Mouse (Mus musculus) cerebellum, postnatal 25 days (tissue): ENCODE results near the gene Erbb4.
A peak's percentile ranks its signal among the peaks of the same experiment; 100 is the strongest.

ENCODE experiments used
- DNase-seq, 2 experiments: peaks; one replicate each; pipeline ENCODE4 v3.0.0; 2021; ENCODE audit warnings: mixed read lengths in 2 of 2

The Erbb4 gene

DNA sequence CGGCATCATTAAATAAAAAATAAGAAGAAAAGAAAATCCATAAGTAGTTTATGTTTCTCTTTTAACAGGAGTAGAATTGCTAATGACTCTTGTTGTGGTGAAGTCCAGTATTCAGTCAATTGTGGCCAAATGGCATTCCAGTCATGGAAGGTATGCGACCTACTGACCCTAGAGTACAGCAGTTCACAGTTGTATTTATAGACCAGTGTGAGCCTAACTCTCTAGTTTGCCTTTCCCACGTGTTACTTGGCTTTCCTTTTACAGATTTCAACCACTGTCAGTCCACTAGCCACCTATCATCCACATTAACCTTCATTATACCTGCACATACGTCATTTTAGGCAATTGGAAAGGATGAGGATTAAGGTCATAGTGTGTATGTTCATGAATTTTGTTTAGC, 606.3 kb downstream of the Erbb4 start:
- no peak for DNase-seq

GRCm38 (mm10) chr1:68466390-68466960, 641.4 kb downstream of the Erbb4 start:
- DNase-seq: no peak

DNA sequence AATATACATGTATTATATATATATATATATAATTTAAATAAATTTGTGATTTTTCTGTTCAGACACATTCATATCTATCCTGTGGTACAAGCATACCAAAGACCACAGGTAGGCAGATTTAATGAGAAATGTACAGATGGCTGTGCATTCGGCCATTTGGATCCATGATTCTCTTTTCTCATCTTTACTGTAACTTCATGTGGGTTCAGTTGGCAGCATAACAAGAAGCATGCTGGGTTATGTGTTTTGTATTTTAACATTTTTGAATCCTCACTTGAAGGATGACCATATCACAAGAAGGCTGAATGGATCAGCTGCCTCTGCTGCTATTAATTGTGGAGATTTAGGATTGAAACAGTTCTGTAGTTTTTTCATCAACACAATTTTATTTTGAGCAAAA, 656.6 kb downstream of the Erbb4 start:
- peak; percentile 18 to 38 for DNase-seq

- no peak for DNase-seq
These were observed 683.4 kb downstream of the Erbb4 start for GRCm38 (mm10) chr1:68424336-68424983.

- no peak for DNase-seq
These were observed 706.7 kb downstream of the Erbb4 start for GRCm38 (mm10) chr1:68401204-68401603.

- DNase-seq: no peak
These were observed 736.3 kb downstream of the Erbb4 start for GRCm38 (mm10) chr1:68371531-68371930.

GRCm38 (mm10) chr1:68333714-68334113, 774.1 kb downstream of the Erbb4 start:
- DNase-seq: no peak

GRCm38 (mm10) chr1:68305813-68306212, 802.0 kb downstream of the Erbb4 start:
- no peak for DNase-seq

DNA sequence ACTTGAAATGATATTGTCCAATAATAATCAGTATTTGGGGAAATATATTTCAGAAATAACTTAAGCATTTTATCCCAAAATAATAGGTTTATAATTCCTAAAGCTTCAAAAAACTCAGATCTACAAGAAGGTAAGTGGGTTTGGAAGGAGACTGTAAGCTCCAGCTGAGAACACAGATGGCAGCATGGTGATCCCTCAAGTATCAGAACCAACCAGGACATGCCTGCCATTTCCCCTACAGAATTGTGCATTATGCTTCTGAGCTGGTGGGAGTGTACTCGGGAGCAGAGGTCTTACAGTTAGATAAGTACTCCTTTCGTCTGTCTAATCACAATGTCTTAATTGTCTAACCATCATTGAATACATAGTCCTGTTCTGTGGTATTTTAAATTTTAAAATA, 823.4 kb downstream of the Erbb4 start:
- DNase-seq: peak; percentile 27 to 49

- no peak for DNase-seq
These were observed 832.0 kb downstream of the Erbb4 start for GRCm38 (mm10) chr1:68275819-68276218.

DNA sequence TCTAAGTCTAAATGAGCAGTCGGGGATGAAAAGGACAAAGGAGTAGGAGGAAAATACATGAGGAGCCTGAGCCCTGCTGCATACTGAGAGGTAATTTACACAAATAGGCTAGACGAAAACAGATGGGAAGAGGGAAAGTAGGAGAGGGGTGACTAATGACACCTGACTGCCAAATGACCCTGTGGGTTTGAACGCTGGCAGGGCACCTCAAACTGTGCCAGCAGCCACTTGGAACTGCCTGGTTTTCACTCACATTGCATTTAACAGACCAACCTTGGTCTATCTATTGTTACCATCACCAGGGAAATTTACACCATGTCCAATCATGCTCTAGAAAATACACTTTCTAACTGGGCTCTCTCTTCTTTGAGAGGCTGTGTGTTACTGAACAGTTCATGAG, 929.3 kb downstream of the Erbb4 start:
- peak; percentile 76 to 82 for DNase-seq

- DNase-seq: no peak
These were observed 952.6 kb downstream of the Erbb4 start for GRCm38 (mm10) chr1:68155253-68155652.

- no peak for DNase-seq
These were observed 957.3 kb downstream of the Erbb4 start for GRCm38 (mm10) chr1:68150572-68150971.

DNA sequence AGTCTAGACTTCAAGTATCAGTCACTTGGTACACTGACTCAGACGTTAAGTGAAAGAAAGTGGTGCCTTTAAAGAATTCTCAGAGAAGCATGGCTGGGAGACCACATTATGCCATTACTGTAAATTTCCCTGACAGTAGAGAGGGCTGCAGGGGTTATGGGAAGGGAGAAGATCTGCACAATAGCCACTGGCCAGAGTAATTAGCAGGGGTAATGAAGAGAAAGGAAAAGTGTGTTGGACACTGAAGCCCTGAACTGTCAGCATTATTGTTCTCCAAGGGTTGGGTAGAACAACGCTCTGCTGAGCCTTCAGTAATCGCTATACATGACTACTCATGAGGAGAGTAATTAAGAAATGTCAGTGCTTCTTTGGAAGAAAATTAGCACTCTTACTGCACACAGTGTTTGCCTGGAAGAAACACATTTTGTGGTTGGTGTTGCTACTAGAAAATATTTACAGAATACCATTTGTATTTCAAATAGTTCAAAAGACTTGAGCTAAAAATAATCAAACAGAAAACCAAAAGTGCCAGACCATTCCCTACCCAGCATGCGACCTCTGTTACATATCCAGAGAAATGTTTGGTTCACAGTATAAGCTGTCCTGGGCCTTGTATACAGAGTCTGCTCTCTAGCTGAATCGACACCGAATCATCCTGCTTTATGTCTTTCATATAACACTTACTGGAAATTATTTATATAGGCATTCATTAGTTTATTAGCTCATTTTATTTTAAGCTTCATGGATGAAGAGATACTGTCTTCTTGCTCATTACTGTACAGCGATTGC, 965.1 kb downstream of the Erbb4 start:
- DNase-seq: no peak

GRCm38 (mm10) chr1:68134943-68135342, 972.9 kb downstream of the Erbb4 start:
- DNase-seq: no peak

DNA sequence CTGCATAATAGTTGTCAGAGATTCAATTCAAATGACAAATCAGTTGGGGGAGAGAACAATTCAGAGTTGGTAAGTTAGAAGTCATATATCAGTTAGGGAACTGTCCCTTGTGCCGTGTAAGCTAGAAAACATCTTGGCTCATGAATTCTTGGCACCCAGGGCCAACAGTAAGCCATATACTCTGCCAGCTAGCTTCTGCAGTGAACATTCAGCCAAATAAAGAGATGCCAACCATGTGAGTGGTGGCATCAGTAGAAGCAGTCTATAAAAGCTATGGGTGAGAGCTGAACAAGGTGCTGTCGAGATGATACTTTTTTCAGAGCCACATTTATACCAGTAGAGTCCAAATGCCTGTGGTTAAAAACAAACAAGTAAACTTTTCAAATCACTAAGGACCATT, 973.4 kb downstream of the Erbb4 start:
- peak; percentile 30 to 51 for DNase-seq

- DNase-seq: peak; percentile 41 to 61
These were observed 984.3 kb downstream of the Erbb4 start for GRCm38 (mm10) chr1:68123541-68123940.

DNA sequence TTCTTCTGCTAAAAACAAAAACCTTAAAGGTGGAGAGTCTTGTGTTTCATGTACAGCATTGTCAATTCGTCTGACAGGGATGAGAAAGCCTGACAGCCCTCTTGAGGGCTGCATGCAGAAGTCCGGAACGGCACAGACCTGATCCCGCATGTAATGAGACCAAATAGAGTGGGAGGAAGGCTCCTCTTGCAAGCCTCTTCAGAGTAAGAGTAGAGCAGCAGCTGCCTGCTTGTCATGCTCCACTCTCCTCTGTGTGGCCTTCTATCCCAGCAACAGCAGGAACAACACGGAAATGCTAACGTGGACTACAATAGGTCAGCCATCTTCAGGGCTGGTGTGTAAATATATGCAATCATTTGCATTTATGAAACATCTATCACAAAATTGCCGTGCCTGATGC, 987.5 kb downstream of the Erbb4 start:
- DNase-seq: no peak

DNA sequence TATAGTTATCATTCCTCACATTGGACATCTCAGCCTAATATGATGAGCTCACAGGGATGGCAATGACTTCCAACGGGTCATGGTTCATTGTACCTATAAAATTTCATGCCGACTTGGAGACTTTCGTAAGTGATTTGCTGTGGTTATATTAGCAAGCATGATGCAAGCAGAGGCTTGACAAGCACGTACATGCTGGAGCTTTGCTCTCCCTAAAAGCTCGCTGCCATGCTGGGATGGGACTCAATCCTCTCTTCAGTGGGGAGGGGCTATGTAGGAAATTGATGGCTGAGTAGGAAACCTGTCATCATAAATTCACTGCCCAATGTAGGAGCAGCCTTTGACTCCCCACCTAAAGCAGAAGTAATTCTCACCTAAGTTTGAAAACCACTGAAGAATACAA, 992.1 kb downstream of the Erbb4 start:
- no peak for DNase-seq

DNA sequence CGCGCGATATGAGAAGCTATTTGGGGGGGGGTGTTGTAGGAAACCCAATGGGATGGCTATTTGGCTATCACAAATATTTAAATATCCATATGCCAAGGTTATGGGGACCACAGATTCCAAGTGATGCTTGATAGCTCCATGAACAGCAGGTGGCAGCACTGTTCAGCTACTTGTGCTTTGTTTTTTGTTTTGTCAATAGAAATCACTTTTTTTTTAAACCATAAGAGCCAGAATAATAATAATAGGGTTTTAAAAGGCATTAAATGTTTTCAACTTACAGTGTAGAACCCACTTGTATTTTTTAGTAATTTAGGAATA, 1001.4 kb downstream of the Erbb4 start:
- DNase-seq: peak; percentile 63 to 81

DNA sequence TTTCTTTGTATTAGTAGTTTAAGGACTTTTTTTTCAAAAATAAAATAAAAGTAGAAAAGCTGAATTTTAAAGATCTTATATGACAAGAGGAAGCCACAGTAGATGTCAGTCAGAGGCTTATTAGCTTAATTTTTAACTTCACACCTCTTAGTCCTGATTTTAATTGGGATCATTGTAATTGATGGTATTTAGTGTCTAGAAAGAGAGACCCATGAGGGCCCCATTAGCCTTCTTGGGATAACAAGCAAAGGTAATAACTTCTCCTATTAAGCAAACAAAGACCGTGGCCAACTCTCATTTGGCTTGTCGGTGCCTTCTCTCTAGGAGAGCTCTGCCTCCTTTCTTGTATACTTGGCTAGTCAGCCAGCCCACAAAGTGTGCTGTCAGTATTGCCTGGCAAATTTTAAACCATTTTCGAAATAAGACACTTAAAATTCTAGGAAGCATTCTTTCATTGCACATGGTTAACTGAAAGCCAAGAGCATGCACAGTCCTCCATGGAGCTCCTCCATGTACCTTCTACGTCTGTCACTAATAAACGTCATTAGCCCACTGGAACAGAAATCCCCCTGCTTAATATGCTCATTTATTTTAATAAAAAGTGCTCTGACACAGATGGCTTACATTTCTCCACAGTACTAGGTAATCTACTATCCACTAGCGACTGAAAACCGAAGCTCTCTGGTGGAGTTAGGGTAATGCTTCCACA, 1001.9 kb downstream of the Erbb4 start:
- peak; percentile 12 to 16 for DNase-seq

DNA sequence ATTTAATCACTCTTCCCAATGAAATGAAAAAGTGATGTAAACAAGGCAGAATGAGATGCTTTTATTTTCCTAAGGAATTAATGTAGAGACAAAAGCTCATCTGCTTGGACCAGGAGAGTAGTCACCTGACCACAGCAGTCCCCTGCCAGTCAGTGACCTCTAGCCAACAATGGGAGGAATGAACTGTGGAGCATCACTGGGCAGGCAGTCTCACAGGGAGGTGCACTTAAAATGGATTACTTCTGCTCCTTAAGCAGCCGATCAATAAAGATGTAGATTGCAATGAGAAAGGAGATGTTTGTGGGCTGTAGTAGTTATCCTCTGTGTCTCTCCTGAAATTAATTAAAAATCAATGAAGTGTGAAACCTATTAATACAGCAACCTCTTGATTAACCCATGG, 1018.2 kb downstream of the Erbb4 start:
- no peak for DNase-seq

DNA sequence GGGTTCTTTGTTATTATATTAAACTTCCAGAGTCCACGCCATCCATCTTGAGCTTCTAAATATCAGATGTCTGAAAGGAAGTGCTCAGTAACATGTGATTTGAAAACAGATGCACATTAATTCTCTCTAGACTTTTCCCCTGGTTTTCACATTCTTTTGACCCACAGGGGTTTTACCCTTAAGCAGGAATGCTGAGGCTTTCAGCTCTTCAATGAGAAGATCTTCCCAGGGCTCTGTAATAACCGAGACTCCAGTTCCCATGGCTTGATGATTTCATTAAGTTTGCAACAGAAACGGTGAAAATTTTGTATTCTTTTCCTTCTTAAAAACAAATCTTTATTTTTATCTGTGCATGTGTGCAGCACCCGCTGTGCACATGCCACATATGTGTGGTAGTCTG, 1051.4 kb downstream of the Erbb4 start:
- DNase-seq: no peak

DNA sequence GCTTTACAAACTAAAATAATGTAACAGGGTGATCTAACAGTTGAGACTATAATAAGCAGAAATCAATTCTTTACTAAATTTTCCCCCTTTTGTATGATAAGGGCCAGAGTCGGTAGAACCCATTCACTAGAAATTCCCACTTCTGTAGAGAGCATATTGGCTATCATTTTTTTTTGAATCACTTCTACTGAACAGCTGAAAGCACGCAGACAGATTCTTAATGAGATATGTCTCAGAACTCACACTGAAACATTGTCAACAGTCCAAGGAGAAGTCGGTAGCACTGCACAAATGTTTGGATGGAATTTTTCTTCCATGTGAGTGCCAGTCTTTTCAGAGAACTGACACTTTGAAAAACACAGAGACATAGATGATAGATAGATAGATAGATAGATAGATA, 1053.1 kb downstream of the Erbb4 start:
- DNase-seq: no peak
